Mouse (Mus musculus): ENCODE data around the gene Zfp710. TPM values are rescaled to one million over a fixed set of nuclear protein-coding genes. Genes with fewer than 3 reads are reported as not detected.

Gene Zfp710
- polyA plus RNA-seq, 1 experiment from 2014 or later = 20.8 TPM

DNA sequence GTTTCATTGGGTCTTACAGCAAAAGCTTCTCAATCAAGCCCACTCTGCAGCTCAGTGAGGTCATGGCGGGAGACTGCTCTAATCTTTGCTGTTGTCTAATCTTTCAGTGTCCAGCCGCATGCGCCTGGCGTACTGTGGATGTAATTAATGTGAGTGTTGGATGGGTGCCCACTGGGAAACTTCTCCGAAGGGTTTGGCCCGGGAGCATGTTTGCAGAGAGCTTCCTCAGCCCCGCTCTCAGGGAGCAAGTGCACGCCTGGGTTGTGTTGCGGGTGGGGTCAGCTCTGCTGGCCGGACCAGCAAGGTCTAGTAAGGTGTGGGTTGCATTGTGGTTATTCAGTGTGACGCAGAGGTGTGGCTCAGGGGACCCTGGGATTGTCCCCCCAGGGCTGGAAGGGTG, 27.6 kb downstream of the Zfp710 start:
- no peak for DNase-seq (ENCODE audit: low spot score)
- Histone ChIP-seq H3K4me1 (peaks cover 54% of the 10 kb centered on the region), H3K9me3 (no peaks in the 10 kb centered on the region), H3K4me3 (no peak overlapping the region), H3K27ac (0 out of 2 replicates have a peak overlapping the region, but pooled peaks have one; percentile 8), H3K36me3 (0 out of 2 replicates have a peak, but pooled peaks cover 5% of the 10 kb centered on the region), H3K27me3 (ENCODE audit: insufficient read depth, poor library complexity, severe bottlenecking) (no peaks in the 10 kb centered on the region)
- WGBS = 56% methylated on average over 11 of the region's 11 CpGs

DNA sequence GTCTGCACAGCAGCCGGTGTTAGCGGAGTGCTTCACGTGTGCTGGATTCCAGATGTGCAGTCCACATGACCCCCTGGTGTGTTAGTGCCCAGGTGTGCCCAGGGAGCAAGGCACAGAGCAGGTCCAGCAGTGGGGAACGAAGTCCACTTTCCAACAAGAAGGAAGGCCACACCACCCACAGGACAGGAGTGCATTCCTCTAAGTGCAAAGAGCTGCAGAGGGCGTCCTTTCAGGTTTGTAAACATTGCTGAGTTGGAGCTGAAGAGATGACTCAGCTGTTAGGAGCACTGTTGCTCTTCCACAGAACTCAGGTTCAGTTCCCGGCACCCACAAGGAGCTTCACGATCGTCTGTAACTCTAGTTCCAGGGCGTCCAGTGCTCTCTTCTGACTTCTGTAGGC, 28.5 kb downstream of the Zfp710 start:
- H3K27me3 ChIP-seq (ENCODE audit: insufficient read depth, poor library complexity, severe bottlenecking) = no peaks in the 10 kb centered on the region
- peaks cover 54% of the 10 kb centered on the region for H3K4me1 ChIP-seq
- H3K9me3 ChIP-seq = no peaks in the 10 kb centered on the region

GRCm38 (mm10) chr7:80055781-80056180, 31.2 kb downstream of the Zfp710 start:
- Histone ChIP-seq H3K27me3 (ENCODE audit: insufficient read depth, poor library complexity, severe bottlenecking) (no peaks in the 10 kb centered on the region), H3K4me3 (no peak overlapping the region), H3K4me1 (peaks cover 74% of the 10 kb centered on the region), H3K36me3 (0 out of 2 replicates have a peak, but pooled peaks cover 5% of the 10 kb centered on the region), H3K27ac (no peak overlapping the region), H3K9me3 (no peaks in the 10 kb centered on the region)
- no peak for DNase-seq (ENCODE audit: low spot score)
- WGBS = 71% methylated on average over 12 of the region's 12 CpGs

More for the DNA sequence above, 28.5 kb downstream of the Zfp710 start:
- Histone ChIP-seq H3K36me3 (0 out of 2 replicates have a peak, but pooled peaks cover 5% of the 10 kb centered on the region), H3K4me3 (no peak overlapping the region), H3K27ac (no peak overlapping the region)
- 88% methylated on average over 9 of the region's 9 CpGs for WGBS
- DNase-seq (ENCODE audit: low spot score) = no peak

DNA sequence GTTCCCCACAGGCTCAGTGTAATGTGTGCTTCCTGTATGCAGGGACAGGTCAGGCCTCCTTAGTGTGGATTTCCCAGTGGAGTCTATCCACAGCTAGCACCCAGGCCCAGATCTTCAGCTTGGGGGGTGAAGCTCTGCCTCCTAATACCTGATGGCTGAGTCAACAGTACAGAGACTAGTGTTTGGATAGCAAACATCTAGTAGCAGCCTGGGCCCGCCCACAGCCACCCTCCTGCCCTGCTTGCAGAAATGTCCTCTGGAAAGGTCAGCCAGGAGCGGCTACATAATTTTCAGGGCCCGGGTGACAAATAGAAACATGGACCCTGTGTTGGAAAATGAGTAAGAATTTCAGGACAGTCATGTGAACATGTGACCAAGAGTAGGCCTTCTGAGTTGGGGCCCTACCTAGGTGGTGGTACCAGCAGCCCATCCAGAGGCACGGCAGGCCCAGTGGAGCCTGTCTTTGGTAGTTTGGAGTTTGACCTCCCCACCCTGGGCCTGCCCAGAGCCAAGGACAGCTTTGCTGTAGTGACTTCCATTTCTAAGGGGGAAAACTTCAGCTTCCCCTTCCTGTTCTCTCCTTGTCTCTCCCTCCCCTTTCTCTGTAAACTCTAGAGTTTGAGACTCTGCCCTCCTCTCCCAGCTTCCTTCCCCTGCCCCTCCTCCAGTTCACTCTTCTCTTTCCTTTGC, 32.5 kb downstream of the Zfp710 start:
- Histone ChIP-seq H3K36me3 (0 out of 2 replicates have a peak, but pooled peaks cover 5% of the 10 kb centered on the region), H3K9me3 (no peaks in the 10 kb centered on the region), H3K27me3 (ENCODE audit: insufficient read depth, poor library complexity, severe bottlenecking) (no peaks in the 10 kb centered on the region), H3K27ac (peak overlapping the region; percentile 89), H3K4me1 (peaks cover 72% of the 10 kb centered on the region), H3K4me3 (peak overlapping the region; percentile 9; the same call in 1 of the 2 replicates)
- DNase-seq (ENCODE audit: low spot score) = no peak
- WGBS = 40% methylated on average over 4 of the region's 4 CpGs

- peak overlapping the region; percentile 89 for H3K27ac ChIP-seq
- 51% methylated on average over 14 of the region's 14 CpGs for WGBS
- no peaks in the 10 kb centered on the region for H3K9me3 ChIP-seq
- H3K27me3 ChIP-seq (ENCODE audit: insufficient read depth, poor library complexity, severe bottlenecking) = no peaks in the 10 kb centered on the region
- 0 out of 2 replicates have a peak, but pooled peaks cover 5% of the 10 kb centered on the region for H3K36me3 ChIP-seq
- peaks cover 71% of the 10 kb centered on the region for H3K4me1 ChIP-seq
- no peak for DNase-seq (ENCODE audit: low spot score)
- 0 out of 2 replicates have a peak overlapping the region, but pooled peaks have one; percentile 3 for H3K4me3 ChIP-seq
These were observed 33.2 kb downstream of the Zfp710 start for GRCm38 (mm10) chr7:80057781-80058180.

- no peak overlapping the region for H3K4me3 ChIP-seq
- H3K9me3 ChIP-seq = no peaks in the 10 kb centered on the region
- peaks cover 74% of the 10 kb centered on the region for H3K4me1 ChIP-seq
- H3K27me3 ChIP-seq (ENCODE audit: insufficient read depth, poor library complexity, severe bottlenecking) = no peaks in the 10 kb centered on the region
- peak overlapping the region; percentile 89 for H3K27ac ChIP-seq
- no peak for DNase-seq (ENCODE audit: low spot score)
- 72% methylated on average over 4 of the region's 4 CpGs for WGBS
- H3K36me3 ChIP-seq = 0 out of 2 replicates have a peak, but pooled peaks cover 7% of the 10 kb centered on the region
These were observed 33.9 kb downstream of the Zfp710 start for GRCm38 (mm10) chr7:80058405-80059063.

DNA sequence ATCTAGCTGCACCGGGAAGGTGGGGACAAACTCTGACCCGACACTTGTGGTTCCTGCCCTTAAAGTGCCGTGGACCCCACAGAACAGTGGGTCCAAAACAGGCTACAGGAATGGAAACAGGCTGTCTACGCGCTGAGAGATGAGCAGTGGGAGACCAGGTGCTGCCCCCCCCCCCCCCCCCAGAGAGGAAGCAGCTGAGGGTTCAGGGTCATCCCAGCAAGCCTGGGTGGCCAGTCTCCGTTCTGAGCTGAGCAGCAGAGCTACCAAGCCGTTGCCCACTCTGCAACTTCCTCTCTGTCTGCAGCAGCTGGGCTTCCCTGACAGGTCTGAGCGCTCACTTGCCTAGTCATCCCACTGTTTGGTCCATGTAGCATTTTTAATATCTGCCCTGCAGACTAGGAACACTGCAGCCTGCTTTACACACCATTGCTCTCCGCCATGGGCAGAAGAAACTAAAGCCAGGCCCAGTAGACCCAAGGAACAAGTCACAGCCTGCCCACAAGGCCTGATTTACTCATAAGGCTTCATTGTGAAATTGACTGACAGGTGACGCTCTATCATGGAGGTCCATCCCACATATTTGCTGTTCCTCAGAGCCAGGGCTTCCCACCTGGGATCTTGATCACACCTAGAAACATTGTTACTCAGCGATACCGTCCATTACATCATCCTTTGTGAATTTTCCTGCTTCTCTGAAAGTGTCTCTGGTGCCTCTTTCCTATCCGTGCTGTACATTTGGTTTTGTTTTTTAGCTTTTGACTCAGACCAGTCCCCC, 34.6 kb downstream of the Zfp710 start:
- Histone ChIP-seq H3K4me1 (peaks cover 77% of the 10 kb centered on the region), H3K9me3 (no peaks in the 10 kb centered on the region), H3K27me3 (ENCODE audit: insufficient read depth, poor library complexity, severe bottlenecking) (no peaks in the 10 kb centered on the region), H3K27ac (peak overlapping the region; percentile 89), H3K36me3 (0 out of 2 replicates have a peak, but pooled peaks cover 6% of the 10 kb centered on the region), H3K4me3 (no peak overlapping the region)
- DNase-seq (ENCODE audit: low spot score) = no peak
- 67% methylated on average over 13 of the region's 13 CpGs for WGBS

GRCm38 (mm10) chr7:80060012-80060778, 35.6 kb downstream of the Zfp710 start:
- H3K9me3 ChIP-seq = no peaks in the 10 kb centered on the region
- 50% methylated on average over 10 of the region's 10 CpGs for WGBS
- H3K36me3 ChIP-seq = 0 out of 2 replicates have a peak, but pooled peaks cover 4% of the 10 kb centered on the region
- DNase-seq (ENCODE audit: low spot score) = no peak
- no peak overlapping the region for H3K4me3 ChIP-seq
- H3K27ac ChIP-seq = peak overlapping the region; percentile 89
- no peaks in the 10 kb centered on the region for H3K27me3 ChIP-seq (ENCODE audit: insufficient read depth, poor library complexity, severe bottlenecking)
- H3K4me1 ChIP-seq = peaks cover 85% of the 10 kb centered on the region

DNA sequence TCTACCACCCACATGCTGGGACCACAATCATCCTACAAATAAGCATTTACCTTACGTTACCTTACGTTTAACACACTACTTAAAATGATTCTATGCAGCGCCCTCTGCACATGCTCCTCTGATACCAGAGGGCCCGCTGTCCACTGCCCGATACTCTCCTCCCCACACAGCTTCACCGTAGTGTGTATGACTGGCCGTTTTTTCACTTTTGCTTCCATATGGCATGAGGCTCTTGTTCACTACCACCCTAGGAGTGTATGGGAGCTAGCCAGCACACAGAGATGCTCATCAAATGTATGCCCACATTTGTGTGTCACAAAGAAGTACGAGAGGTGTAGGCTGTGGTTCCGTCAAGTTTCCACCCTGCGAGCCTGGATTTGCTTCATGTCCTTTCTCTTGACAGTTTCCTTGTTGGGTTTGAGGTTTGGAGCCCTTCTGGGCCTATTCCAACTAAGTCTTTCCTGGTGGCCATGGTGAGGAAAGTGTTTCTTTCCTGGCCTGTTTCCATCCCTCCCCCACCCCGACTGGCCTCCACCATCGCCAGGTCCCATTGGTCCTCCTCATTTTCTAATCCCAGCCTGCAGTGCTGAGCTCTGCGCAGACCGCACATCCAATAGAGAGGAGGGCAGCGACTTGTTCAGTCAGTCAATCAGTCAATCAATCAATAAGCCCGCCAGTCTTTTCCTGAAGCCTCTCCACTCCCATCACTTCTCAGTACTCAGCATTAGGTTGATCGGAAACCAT, 37.6 kb downstream of the Zfp710 start:
- H3K27me3 ChIP-seq (ENCODE audit: insufficient read depth, poor library complexity, severe bottlenecking) = no peaks in the 10 kb centered on the region
- peaks cover 83% of the 10 kb centered on the region for H3K4me1 ChIP-seq
- H3K9me3 ChIP-seq = no peaks in the 10 kb centered on the region
- no peak overlapping the region for H3K4me3 ChIP-seq
- WGBS = 91% methylated on average over 17 of the region's 17 CpGs
- H3K27ac ChIP-seq = no peak overlapping the region
- no peak for DNase-seq (ENCODE audit: low spot score)
- 0 out of 2 replicates have a peak, but pooled peaks cover 8% of the 10 kb centered on the region for H3K36me3 ChIP-seq

DNA sequence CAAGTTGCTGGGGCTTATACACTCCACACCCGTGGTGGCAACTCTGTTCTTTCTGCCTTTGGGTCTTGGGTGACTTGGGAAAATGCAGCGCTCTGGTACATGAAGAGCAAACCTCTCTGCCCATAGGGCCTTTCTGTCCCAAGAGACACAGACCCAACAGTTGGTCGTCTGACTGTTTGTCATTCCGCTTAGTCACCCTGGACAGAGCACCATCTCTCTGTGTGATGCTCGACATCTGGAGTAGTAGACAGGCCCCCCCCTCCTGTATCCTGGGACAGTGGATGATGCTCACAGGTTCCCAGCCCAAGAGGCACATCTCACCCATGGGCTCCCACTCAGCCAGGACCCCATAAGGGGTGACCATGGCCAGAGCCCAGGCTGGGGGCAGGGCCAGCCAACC, 38.6 kb downstream of the Zfp710 start:
- Histone ChIP-seq H3K9me3 (no peaks in the 10 kb centered on the region), H3K27me3 (ENCODE audit: insufficient read depth, poor library complexity, severe bottlenecking) (no peaks in the 10 kb centered on the region), H3K27ac (peak overlapping the region; percentile 6; the same call in 1 of the 2 replicates), H3K4me3 (no peak overlapping the region), H3K36me3 (0 out of 2 replicates have a peak, but pooled peaks cover 8% of the 10 kb centered on the region), H3K4me1 (peaks cover 79% of the 10 kb centered on the region)
- 73% methylated on average over 5 of the region's 5 CpGs for WGBS
- no peak for DNase-seq (ENCODE audit: low spot score)

DNA sequence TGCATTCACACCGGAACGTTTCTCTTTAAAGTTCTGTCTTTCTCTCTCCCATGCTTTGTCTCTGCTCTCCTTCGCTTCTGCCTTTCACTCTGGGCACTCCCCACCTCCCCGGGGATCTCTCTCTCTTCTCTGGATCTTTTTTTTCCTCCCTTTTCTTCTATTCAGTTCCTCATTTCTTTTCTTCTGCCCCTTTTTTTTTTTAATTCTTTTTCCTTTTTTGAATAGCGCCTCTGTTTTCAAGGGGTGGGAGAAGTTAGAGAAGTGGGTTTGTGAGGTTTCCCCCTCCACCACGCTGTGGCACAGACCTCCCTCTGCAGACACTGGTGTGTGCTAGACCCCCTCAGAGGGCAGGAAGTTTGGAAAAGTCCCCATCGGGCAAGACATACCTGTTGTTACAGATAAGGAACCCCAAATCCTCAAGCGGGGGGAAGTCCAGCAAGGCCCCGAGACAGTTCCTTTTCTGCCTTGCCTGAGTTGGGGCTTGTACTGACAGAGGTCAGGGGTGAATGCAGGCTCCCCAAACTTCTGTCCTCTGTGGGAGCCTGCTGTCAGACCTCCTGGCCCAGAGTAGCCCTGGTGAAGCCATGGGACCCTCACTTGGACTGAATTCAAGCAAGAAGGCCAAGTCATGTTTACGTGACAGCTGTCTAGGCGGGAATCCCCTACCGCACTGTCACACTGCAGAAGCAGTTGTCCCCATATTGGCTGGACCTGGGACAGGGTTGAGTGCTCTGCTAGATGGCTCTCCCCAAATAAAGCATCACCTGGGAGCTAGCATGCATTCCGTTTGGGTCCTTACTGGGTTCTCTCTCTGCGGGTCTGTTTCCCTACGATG, 39.5 kb downstream of the Zfp710 start:
- DNase-seq (ENCODE audit: low spot score) = no peak
- no peaks in the 10 kb centered on the region for H3K9me3 ChIP-seq
- H3K36me3 ChIP-seq = 0 out of 2 replicates have a peak, but pooled peaks cover 8% of the 10 kb centered on the region
- H3K4me3 ChIP-seq = no peak overlapping the region
- 75% methylated on average over 15 of the region's 15 CpGs for WGBS
- peaks cover 78% of the 10 kb centered on the region for H3K4me1 ChIP-seq
- no peaks in the 10 kb centered on the region for H3K27me3 ChIP-seq (ENCODE audit: insufficient read depth, poor library complexity, severe bottlenecking)
- H3K27ac ChIP-seq = no peak overlapping the region
